Comparison of ENCODE assay signal across 15 mouse cellular contexts in the genomic region with DNA sequence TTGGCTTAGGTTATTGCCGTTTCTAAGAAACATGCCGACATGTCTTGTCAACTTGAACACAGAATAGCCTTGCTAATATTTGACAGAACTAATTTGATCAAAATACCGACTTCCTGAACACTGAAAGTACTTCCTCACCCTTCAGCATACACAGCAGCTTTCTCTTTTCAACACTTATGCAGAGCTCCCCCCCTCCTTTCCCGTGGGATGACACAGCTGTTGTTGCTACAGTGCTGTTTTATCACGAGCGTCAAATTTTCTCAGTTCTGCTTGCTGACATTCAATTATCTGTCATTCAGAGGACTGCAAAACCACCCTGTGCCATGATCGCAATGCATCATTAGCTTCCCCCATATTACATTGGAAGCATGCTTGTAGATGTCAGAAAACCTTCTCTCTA. TPM values are rescaled to one million over a fixed set of nuclear protein-coding genes. Genes with fewer than 3 reads are reported as not detected.
DNase-seq lines count a peak whose midpoint lies in the region; TF ChIP-seq lines count a peak whose summit lies in the region.
"Had no signal": no experiment of that assay in that cellular context is flagged by ENCODE, and none has a peak within 500 bp of the region (broad histone marks: within the 10 kb centered on the region; RNA-seq: fewer than 3 reads in every experiment).

No protein-coding gene starts in this region.

- TF ChIP-seq CTCF in layer of hippocampus, adult 2 months (conservative IDR thresholded peaks at IDR 0.05): no peak

- peak; percentile 54 for DNase-seq in layer of hippocampus, adult 11-12 months (ENCODE audit: low spot score)
- DNase-seq in layer of hippocampus, postnatal 25 days (ENCODE audit: extremely low spot score in 1 of 2, low spot score in 1 of 2): no peak
- DNase-seq in frontal cortex, postnatal 36 days (ENCODE audit: low spot score in 2 of 2): peak; percentile 24 to 69
- DNase-seq in layer of hippocampus, adult 2 months (ENCODE audit: low spot score in 2 of 2): peak; percentile 51 to 77
- peak; percentile 9 for DNase-seq in retina, embryonic 14.5 days (ENCODE audit: low spot score)
- no peak for DNase-seq in ovary, postnatal 10 days (ENCODE audit: low spot score)
- DNase-seq in neural tube, embryonic 10.5 days (ENCODE audit: extremely low spot score, low spot score): no peak
- no peak for DNase-seq in cerebellum, postnatal 4 days (ENCODE audit: low spot score in 2 of 2)
- DNase-seq: adrenal gland, adult 2 months; cerebellum, postnatal 25 days had no signal

- no peak overlapping the region for H3K4me3 ChIP-seq in layer of hippocampus, adult 2 months
- H3K4me3 ChIP-seq: hindbrain, embryonic 15.5 days; limb, embryonic 12.5 days; neural tube, embryonic 13.5 days had no signal

- peak overlapping the region; percentile 30; the same call in 1 of the 2 replicates for H3K27ac ChIP-seq in layer of hippocampus, adult 2 months
- H3K27ac ChIP-seq: hindbrain, embryonic 15.5 days; limb, embryonic 12.5 days; macrophage; neural tube, embryonic 13.5 days had no signal

RNA-seq across cellular contexts. Expression of a gene that starts 10.8 kb away (rescaled TPM):
- 10 to 100 TPM; 25.4 to 31.8 TPM for total RNA-seq in layer of hippocampus, postnatal 25 days (2021)
- 10 to 100 TPM; 24.4 to 24.6 TPM for total RNA-seq in layer of hippocampus, adult 2 months (2021)
- total RNA-seq: adrenal gland, adult 2 months had no signal

RNA-seq across cellular contexts. Expression of a gene that starts 44.2 kb away (rescaled TPM):
- under 1 TPM in 1 of 2 experiments, not detected in 1; 0.07 TPM for total RNA-seq in layer of hippocampus, postnatal 25 days (2021)
- under 1 TPM; 0.12 to 0.13 TPM for total RNA-seq in layer of hippocampus, adult 2 months (2021)
- total RNA-seq: adrenal gland, adult 2 months; G1E had no signal

Comparison
In these comparisons a context has a peak if more than half of its experiments do, and no peak if none do; other contexts are left out.
1. DNase-seq: peak in layer of hippocampus, adult 11-12 months (single experiment), frontal cortex, postnatal 36 days (2 of 2), layer of hippocampus, adult 2 months (2 of 2) and retina, embryonic 14.5 days (single experiment); none in layer of hippocampus, postnatal 25 days (0 of 2), ovary, postnatal 10 days (single experiment), neural tube, embryonic 10.5 days (single experiment) and cerebellum, postnatal 4 days (0 of 2).